Mouse (Mus musculus): ENCODE measurements around the gene Smpd1. TPM values are rescaled to one million over a fixed set of nuclear protein-coding genes. Genes with fewer than 3 reads are reported as not detected.

The Smpd1 gene
- polyA plus RNA-seq, 1 experiment, result 17.1 TPM

GRCm38 (mm10) chr7:105528094-105528493 is 26.1 kb upstream of the Smpd1 start:
- no peaks in the 10 kb centered on the region for H3K27me3 ChIP-seq (ENCODE audit: control insufficient read depth, insufficient read depth, low read length, poor library complexity, severe bottlenecking)
- H3K4me3 ChIP-seq (ENCODE audit: low read depth, low read length), result no peak overlapping the region
- TF ChIP-seq EP300 (IDR thresholded peaks at IDR 0.05; ENCODE audit: insufficient read depth, low read depth, low read length), result no peak
- TF ChIP-seq POLR2A (IDR thresholded peaks at IDR 0.05; ENCODE audit: insufficient read depth, low read length), result no peak
- no peak for TF ChIP-seq CTCF (IDR thresholded peaks at IDR 0.05; ENCODE audit: low read depth, low read length)
- no peaks in the 10 kb centered on the region for H3K9me3 ChIP-seq (replicated peaks; ENCODE audit: control insufficient read depth, insufficient read depth, low read length, poor library complexity, severe bottlenecking)
- H3K36me3 ChIP-seq (ENCODE audit: control insufficient read depth, insufficient read depth, low read length, poor library complexity, severe bottlenecking), result no peaks in the 10 kb centered on the region
- no peak overlapping the region for H3K9ac ChIP-seq (ENCODE audit: low read depth, poor library complexity, severe bottlenecking)
- H3K4me1 ChIP-seq (ENCODE audit: control insufficient read depth, insufficient read depth, low read length), result no peaks in the 10 kb centered on the region
- H3K27ac ChIP-seq (ENCODE audit: insufficient read depth, low read length), result no peak overlapping the region

GRCm38 (mm10) chr7:105534162-105534561 is 20.0 kb upstream of the Smpd1 start:
- H3K4me3 ChIP-seq (ENCODE audit: low read depth, low read length), result no peak overlapping the region
- no peak overlapping the region for H3K27ac ChIP-seq (ENCODE audit: insufficient read depth, low read length)
- TF ChIP-seq CTCF (IDR thresholded peaks at IDR 0.05; ENCODE audit: low read depth, low read length) (no peak), EP300 (IDR thresholded peaks at IDR 0.05; ENCODE audit: insufficient read depth, low read depth, low read length) (no peak), POLR2A (IDR thresholded peaks at IDR 0.05; ENCODE audit: insufficient read depth, low read length) (no peak)
- H3K9ac ChIP-seq (ENCODE audit: low read depth, poor library complexity, severe bottlenecking), result no peak overlapping the region
- H3K9me3 ChIP-seq (replicated peaks; ENCODE audit: control insufficient read depth, insufficient read depth, low read length, poor library complexity, severe bottlenecking), result no peaks in the 10 kb centered on the region
- H3K36me3 ChIP-seq (ENCODE audit: control insufficient read depth, insufficient read depth, low read length, poor library complexity, severe bottlenecking), result no peaks in the 10 kb centered on the region
- H3K4me1 ChIP-seq (ENCODE audit: control insufficient read depth, insufficient read depth, low read length), result no peaks in the 10 kb centered on the region
- H3K27me3 ChIP-seq (ENCODE audit: control insufficient read depth, insufficient read depth, low read length, poor library complexity, severe bottlenecking), result no peaks in the 10 kb centered on the region; the same call in 1 of the 2 replicates

- Histone ChIP-seq H3K9me3 (replicated peaks; ENCODE audit: control insufficient read depth, insufficient read depth, low read length, poor library complexity, severe bottlenecking) (no peaks in the 10 kb centered on the region), H3K9ac (ENCODE audit: low read depth, poor library complexity, severe bottlenecking) (no peak overlapping the region), H3K27me3 (ENCODE audit: control insufficient read depth, insufficient read depth, low read length, poor library complexity, severe bottlenecking) (no peaks in the 10 kb centered on the region), H3K4me3 (ENCODE audit: low read depth, low read length) (no peak overlapping the region), H3K36me3 (ENCODE audit: control insufficient read depth, insufficient read depth, low read length, poor library complexity, severe bottlenecking) (no peaks in the 10 kb centered on the region), H3K27ac (ENCODE audit: insufficient read depth, low read length) (no peak overlapping the region), H3K4me1 (ENCODE audit: control insufficient read depth, insufficient read depth, low read length) (no peaks in the 10 kb centered on the region)
- TF ChIP-seq CTCF (IDR thresholded peaks at IDR 0.05; ENCODE audit: low read depth, low read length) (no peak), EP300 (IDR thresholded peaks at IDR 0.05; ENCODE audit: insufficient read depth, low read depth, low read length) (no peak), POLR2A (IDR thresholded peaks at IDR 0.05; ENCODE audit: insufficient read depth, low read length) (no peak)
Observed at GRCm38 (mm10) chr7:105545986-105546385, 8.2 kb upstream of the Smpd1 start.

GRCm38 (mm10) chr7:105547970-105548369 is 6.2 kb upstream of the Smpd1 start:
- Histone ChIP-seq H3K9me3 (replicated peaks; ENCODE audit: control insufficient read depth, insufficient read depth, low read length, poor library complexity, severe bottlenecking) (no peaks in the 10 kb centered on the region), H3K4me3 (ENCODE audit: low read depth, low read length) (no peak overlapping the region), H3K27me3 (ENCODE audit: control insufficient read depth, insufficient read depth, low read length, poor library complexity, severe bottlenecking) (no peaks in the 10 kb centered on the region), H3K9ac (ENCODE audit: low read depth, poor library complexity, severe bottlenecking) (no peak overlapping the region), H3K4me1 (ENCODE audit: control insufficient read depth, insufficient read depth, low read length) (no peaks in the 10 kb centered on the region), H3K36me3 (ENCODE audit: control insufficient read depth, insufficient read depth, low read length, poor library complexity, severe bottlenecking) (no peaks in the 10 kb centered on the region), H3K27ac (ENCODE audit: insufficient read depth, low read length) (no peak overlapping the region)
- TF ChIP-seq POLR2A (IDR thresholded peaks at IDR 0.05; ENCODE audit: insufficient read depth, low read length) (no peak), EP300 (IDR thresholded peaks at IDR 0.05; ENCODE audit: insufficient read depth, low read depth, low read length) (no peak), CTCF (IDR thresholded peaks at IDR 0.05; ENCODE audit: low read depth, low read length) (no peak)

GRCm38 (mm10) chr7:105549035-105549434 is 5.1 kb upstream of the Smpd1 start:
- Histone ChIP-seq H3K27me3 (ENCODE audit: control insufficient read depth, insufficient read depth, low read length, poor library complexity, severe bottlenecking) (no peaks in the 10 kb centered on the region), H3K36me3 (ENCODE audit: control insufficient read depth, insufficient read depth, low read length, poor library complexity, severe bottlenecking) (no peaks in the 10 kb centered on the region), H3K9ac (ENCODE audit: low read depth, poor library complexity, severe bottlenecking) (no peak overlapping the region), H3K9me3 (replicated peaks; ENCODE audit: control insufficient read depth, insufficient read depth, low read length, poor library complexity, severe bottlenecking) (no peaks in the 10 kb centered on the region), H3K27ac (ENCODE audit: insufficient read depth, low read length) (no peak overlapping the region), H3K4me3 (ENCODE audit: low read depth, low read length) (no peak overlapping the region), H3K4me1 (ENCODE audit: control insufficient read depth, insufficient read depth, low read length) (peaks cover 2% of the 10 kb centered on the region)
- TF ChIP-seq EP300 (IDR thresholded peaks at IDR 0.05; ENCODE audit: insufficient read depth, low read depth, low read length), result no peak
- TF ChIP-seq POLR2A (IDR thresholded peaks at IDR 0.05; ENCODE audit: insufficient read depth, low read length), result no peak
- no peak for TF ChIP-seq CTCF (IDR thresholded peaks at IDR 0.05; ENCODE audit: low read depth, low read length)

GRCm38 (mm10) chr7:105553456-105554211 is 526 bp upstream of the Smpd1 start:
- Histone ChIP-seq H3K27me3 (ENCODE audit: control insufficient read depth, insufficient read depth, low read length, poor library complexity, severe bottlenecking) (no peaks in the 10 kb centered on the region), H3K4me1 (ENCODE audit: control insufficient read depth, insufficient read depth, low read length) (peaks cover 2% of the 10 kb centered on the region), H3K4me3 (ENCODE audit: low read depth, low read length) (peak overlapping the region; percentile 73), H3K36me3 (ENCODE audit: control insufficient read depth, insufficient read depth, low read length, poor library complexity, severe bottlenecking) (no peaks in the 10 kb centered on the region), H3K9ac (ENCODE audit: low read depth, poor library complexity, severe bottlenecking) (peak overlapping the region; percentile 51), H3K27ac (ENCODE audit: insufficient read depth, low read length) (no peak overlapping the region), H3K9me3 (replicated peaks; ENCODE audit: control insufficient read depth, insufficient read depth, low read length, poor library complexity, severe bottlenecking) (no peaks in the 10 kb centered on the region)
- no peak for TF ChIP-seq POLR2A (IDR thresholded peaks at IDR 0.05; ENCODE audit: insufficient read depth, low read length)
- TF ChIP-seq CTCF (IDR thresholded peaks at IDR 0.05; ENCODE audit: low read depth, low read length), result no peak
- TF ChIP-seq EP300 (IDR thresholded peaks at IDR 0.05; ENCODE audit: insufficient read depth, low read depth, low read length), result no peak

Data from ES-Bruce4 (cell line).